Mouse (Mus musculus): Measurements from ENCODE around the gene Ppm1h. TPM values are rescaled to one million over a fixed set of nuclear protein-coding genes. Genes with fewer than 3 reads are reported as not detected.
A peak's percentile ranks its signal among the peaks of the same experiment; 100 is the strongest.

Gene Ppm1h
- polyA plus RNA-seq, 1 experiment, result 13.1 TPM

GRCm38 (mm10) chr10:122976038-122976437, 297.5 kb downstream of the Ppm1h start:
- Histone ChIP-seq H3K4me1 (ENCODE audit: control insufficient read depth, insufficient read depth, low read length) (peaks cover 2% of the 10 kb centered on the region; the same call in 1 of the 2 replicates), H3K27ac (ENCODE audit: control insufficient read depth, insufficient read depth, low read depth, low read length, poor library complexity) (no peak overlapping the region), H3K4me3 (replicated peaks; ENCODE audit: control insufficient read depth, low read depth, low read length) (no peak overlapping the region)
- no peak for TF ChIP-seq CTCF (IDR thresholded peaks at IDR 0.05; ENCODE audit: control insufficient read depth, insufficient read depth, low read length)
- no peak for TF ChIP-seq POLR2A (IDR thresholded peaks at IDR 0.05; ENCODE audit: borderline replicate concordance, control insufficient read depth, low read depth, low read length)
- WGBS, result 37% methylated on average over 9 of the region's 9 CpGs

GRCm38 (mm10) chr10:122979356-122979755, 300.8 kb downstream of the Ppm1h start:
- TF ChIP-seq CTCF (IDR thresholded peaks at IDR 0.05; ENCODE audit: control insufficient read depth, insufficient read depth, low read length) (no peak), POLR2A (IDR thresholded peaks at IDR 0.05; ENCODE audit: borderline replicate concordance, control insufficient read depth, low read depth, low read length) (no peak)
- H3K4me1 ChIP-seq (ENCODE audit: control insufficient read depth, insufficient read depth, low read length), result peaks cover 3% of the 10 kb centered on the region; the same call in 1 of the 2 replicates
- no peak overlapping the region for H3K27ac ChIP-seq (ENCODE audit: control insufficient read depth, insufficient read depth, low read depth, low read length, poor library complexity)
- H3K4me3 ChIP-seq (replicated peaks; ENCODE audit: control insufficient read depth, low read depth, low read length), result no peak overlapping the region

- 96% methylated on average over 12 of the region's 12 CpGs for WGBS
- Histone ChIP-seq H3K27ac (ENCODE audit: control insufficient read depth, insufficient read depth, low read depth, low read length, poor library complexity) (no peak overlapping the region), H3K4me1 (ENCODE audit: control insufficient read depth, insufficient read depth, low read length) (peaks cover 3% of the 10 kb centered on the region; the same call in 1 of the 2 replicates), H3K4me3 (replicated peaks; ENCODE audit: control insufficient read depth, low read depth, low read length) (no peak overlapping the region)
- no peak for TF ChIP-seq POLR2A (IDR thresholded peaks at IDR 0.05; ENCODE audit: borderline replicate concordance, control insufficient read depth, low read depth, low read length)
- no peak for TF ChIP-seq CTCF (IDR thresholded peaks at IDR 0.05; ENCODE audit: control insufficient read depth, insufficient read depth, low read length)
Observed at GRCm38 (mm10) chr10:122980123-122980522, 301.6 kb downstream of the Ppm1h start.

- 20% methylated on average over 11 of the region's 11 CpGs for WGBS
- Histone ChIP-seq H3K27ac (ENCODE audit: control insufficient read depth, insufficient read depth, low read depth, low read length, poor library complexity) (no peak overlapping the region), H3K4me3 (replicated peaks; ENCODE audit: control insufficient read depth, low read depth, low read length) (peak overlapping the region; percentile 13)
Observed at GRCm38 (mm10) chr10:122982909-122983578, 304.5 kb downstream of the Ppm1h start.

DNA sequence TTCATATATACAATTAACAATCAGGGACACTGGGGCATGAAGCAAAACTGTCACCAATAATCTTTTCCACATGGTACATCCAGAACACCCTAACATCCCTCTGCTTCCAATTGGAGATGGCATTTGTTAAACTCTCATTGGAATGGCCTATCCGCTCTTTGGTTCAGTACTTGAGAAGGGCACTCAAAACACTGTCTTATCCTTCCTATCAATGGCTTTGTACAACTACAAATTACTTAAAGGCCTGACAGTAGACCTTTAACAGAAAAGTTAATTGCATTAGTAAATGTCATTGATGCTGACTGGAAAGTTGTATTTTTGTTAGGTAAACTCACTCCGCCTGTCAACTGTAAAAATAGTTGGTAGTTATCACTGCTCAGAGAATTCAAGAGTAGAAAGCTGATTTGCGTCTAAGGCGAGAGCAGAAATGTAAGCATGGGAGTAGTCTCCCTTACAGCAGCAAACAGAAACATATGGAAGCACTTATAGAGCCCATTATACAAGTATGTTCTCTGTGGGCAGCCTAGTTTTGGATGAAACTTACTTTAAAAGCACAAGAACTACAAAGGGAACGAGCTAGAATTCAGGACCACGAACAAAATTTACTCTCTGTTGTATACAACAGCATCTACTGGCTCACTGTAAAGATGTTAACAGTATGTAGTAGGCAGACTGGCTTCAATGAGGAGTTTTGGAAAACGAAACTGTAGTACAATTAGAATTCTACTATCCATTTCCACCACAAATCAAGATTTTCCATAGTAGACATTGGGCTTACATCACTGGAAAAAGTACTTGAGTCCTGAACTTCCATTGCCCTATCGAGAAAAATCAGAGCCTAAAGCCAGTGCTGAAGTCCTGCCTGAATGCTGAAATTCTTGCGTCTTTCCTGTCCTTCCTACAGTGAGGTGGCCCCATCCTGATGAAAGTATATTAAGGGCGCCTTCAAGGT, 305.3 kb downstream of the Ppm1h start:
- H3K27ac ChIP-seq (ENCODE audit: control insufficient read depth, insufficient read depth, low read depth, low read length, poor library complexity), result no peak overlapping the region

More at GRCm38 (mm10) chr10:122982909-122983578, 304.5 kb downstream of the Ppm1h start:
- TF ChIP-seq POLR2A (IDR thresholded peaks at IDR 0.05; ENCODE audit: borderline replicate concordance, control insufficient read depth, low read depth, low read length) (no peak), CTCF (IDR thresholded peaks at IDR 0.05; ENCODE audit: control insufficient read depth, insufficient read depth, low read length) (no peak)
- H3K4me1 ChIP-seq (ENCODE audit: control insufficient read depth, insufficient read depth, low read length), result peaks cover 3% of the 10 kb centered on the region; the same call in 1 of the 2 replicates

GRCm38 (mm10) chr10:122984531-122985251, 306.1 kb downstream of the Ppm1h start:
- peak overlapping the region; percentile 100 for H3K27ac ChIP-seq (ENCODE audit: control insufficient read depth, insufficient read depth, low read depth, low read length, poor library complexity)
- peaks cover 3% of the 10 kb centered on the region; the same call in 1 of the 2 replicates for H3K4me1 ChIP-seq (ENCODE audit: control insufficient read depth, insufficient read depth, low read length)
- no peak for TF ChIP-seq CTCF (IDR thresholded peaks at IDR 0.05; ENCODE audit: control insufficient read depth, insufficient read depth, low read length)
- no peak for TF ChIP-seq POLR2A (IDR thresholded peaks at IDR 0.05; ENCODE audit: borderline replicate concordance, control insufficient read depth, low read depth, low read length)
- WGBS, result 1% methylated on average over 10 of the region's 10 CpGs
- H3K4me3 ChIP-seq (replicated peaks; ENCODE audit: control insufficient read depth, low read depth, low read length), result peak overlapping the region; percentile 99

More for the DNA sequence above, 305.3 kb downstream of the Ppm1h start:
- TF ChIP-seq POLR2A (IDR thresholded peaks at IDR 0.05; ENCODE audit: borderline replicate concordance, control insufficient read depth, low read depth, low read length) (no peak), CTCF (IDR thresholded peaks at IDR 0.05; ENCODE audit: control insufficient read depth, insufficient read depth, low read length) (no peak)
- peaks cover 3% of the 10 kb centered on the region; the same call in 1 of the 2 replicates for H3K4me1 ChIP-seq (ENCODE audit: control insufficient read depth, insufficient read depth, low read length)
- H3K4me3 ChIP-seq (replicated peaks; ENCODE audit: control insufficient read depth, low read depth, low read length), result peak overlapping the region; percentile 53
- WGBS, result 22% methylated on average over 10 of the region's 10 CpGs

DNA sequence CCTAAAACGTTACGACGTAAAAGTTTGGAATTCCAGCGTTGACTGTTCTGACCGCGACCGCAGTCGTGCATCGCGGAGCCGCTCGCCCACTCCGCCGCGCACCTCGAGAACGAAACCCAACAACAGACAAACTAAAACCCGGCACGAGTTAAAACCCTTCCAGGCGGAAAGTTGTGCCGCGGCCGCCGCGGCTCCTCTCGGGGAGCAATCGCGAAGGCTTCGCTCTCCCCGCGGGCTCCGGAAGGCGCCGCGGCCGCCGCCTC, 306.6 kb downstream of the Ppm1h start:
- TF ChIP-seq POLR2A (IDR thresholded peaks at IDR 0.05; ENCODE audit: borderline replicate concordance, control insufficient read depth, low read depth, low read length) (no peak), CTCF (IDR thresholded peaks at IDR 0.05; ENCODE audit: control insufficient read depth, insufficient read depth, low read length) (no peak)
- peak overlapping the region; percentile 100 for H3K27ac ChIP-seq (ENCODE audit: control insufficient read depth, insufficient read depth, low read depth, low read length, poor library complexity)
- peak overlapping the region; percentile 99 for H3K4me3 ChIP-seq (replicated peaks; ENCODE audit: control insufficient read depth, low read depth, low read length)
- WGBS, result under 1% methylated on average over 37 of the region's 37 CpGs
- H3K4me1 ChIP-seq (ENCODE audit: control insufficient read depth, insufficient read depth, low read length), result peaks cover 3% of the 10 kb centered on the region; the same call in 1 of the 2 replicates

All from bone marrow, adult 2 months (tissue).